Mouse (Mus musculus) ES-E14 (cell line): Measurements from ENCODE around the gene Snx15.

Source experiments
- CHD2 ChIP-seq: IDR thresholded peaks from 2 replicates; pipeline ENCODE4 v1.6.1; 2014; ENCODE audit warnings: mild to moderate bottlenecking, low read depth, low read length, inconsistent platforms
- HCFC1 ChIP-seq: IDR thresholded peaks from 2 replicates; pipeline ENCODE4 v1.6.1; 2012; ENCODE audit warnings: low read length, inconsistent platforms, borderline replicate concordance; ENCODE audit not compliant: insufficient read depth
- MAFK ChIP-seq: IDR thresholded peaks from 2 replicates; pipeline ENCODE4 v1.6.1; 2014; ENCODE audit warnings: mild to moderate bottlenecking, low read depth, low read length, inconsistent platforms; ENCODE audit not compliant: insufficient read depth
- ZC3H11A ChIP-seq: IDR thresholded peaks from 2 replicates; pipeline ENCODE4 v1.6.1; 2012; ENCODE audit warnings: low read depth, mild to moderate bottlenecking, inconsistent platforms, low read length, borderline replicate concordance
- ZNF384 ChIP-seq: IDR thresholded peaks from 2 replicates; pipeline ENCODE4 v1.6.1; 2012; ENCODE audit warnings: low read depth, low read length, inconsistent platforms

GRCm38 (mm10) chr19:6140678-6141393, 12.7 kb upstream of the Snx15 start, which contains the start of gene Batf2:
- TF ChIP-seq ZC3H11A = no peak
- no peak for TF ChIP-seq CHD2
- TF ChIP-seq HCFC1 = peak; percentile 62; the same call in 1 of the 2 replicates
- TF ChIP-seq MAFK = 0 out of 2 replicates have a peak, but pooled peaks have one; percentile 28
- TF ChIP-seq ZNF384 = no peak
